Comparison of ENCODE assay signal across 9 mouse cellular contexts in genomic region chr17:56302363-56302996, GRCm38 (mm10). TPM values are rescaled to one million over a fixed set of nuclear protein-coding genes. Genes with fewer than 3 reads are reported as not detected.
DNase-seq lines count a peak whose midpoint lies in the region; ATAC-seq and TF ChIP-seq lines count a peak whose summit lies in the region.
"Had no signal": no experiment of that assay in that cellular context is flagged by ENCODE, and none has a peak within 500 bp of the region (broad histone marks: within the 10 kb centered on the region; RNA-seq: fewer than 3 reads in every experiment).

No protein-coding gene starts in this region.

- TF ChIP-seq CTCF in ES-Bruce4 (IDR thresholded peaks at IDR 0.05; ENCODE audit: low read depth, low read length) = no peak

- H3K9ac ChIP-seq in ES-Bruce4 (ENCODE audit: low read depth, poor library complexity, severe bottlenecking) = peak overlapping the region; percentile 78
- no peak overlapping the region for H3K9ac ChIP-seq in forebrain, embryonic 14.5 days (ENCODE audit: low read length)

- H3K27ac ChIP-seq in ES-Bruce4 (ENCODE audit: insufficient read depth, low read length) = peak overlapping the region; percentile 83
- peak overlapping the region; percentile 44; the same call in 1 of the 2 replicates for H3K27ac ChIP-seq in forebrain, embryonic 14.5 days (ENCODE audit: low read depth, low read length)

- peaks cover 2% of the 10 kb centered on the region for H3K4me1 ChIP-seq in ES-Bruce4 (ENCODE audit: control insufficient read depth, insufficient read depth, low read length)
- peaks cover 24% of the 10 kb centered on the region for H3K4me1 ChIP-seq in forebrain, embryonic 14.5 days (ENCODE audit: control insufficient read depth, insufficient read depth, low read length)

- peak overlapping the region; percentile 36 for H3K4me3 ChIP-seq in ES-Bruce4 (ENCODE audit: low read depth, low read length)
- no peak overlapping the region for H3K4me3 ChIP-seq in forebrain, embryonic 14.5 days (ENCODE audit: low read depth, low read length)

- WGBS in forebrain, embryonic 14.5 days = 25% methylated on average over 13 of the region's 13 CpGs

- H3K9me3 ChIP-seq in ES-Bruce4 (replicated peaks; ENCODE audit: control insufficient read depth, insufficient read depth, low read length, poor library complexity, severe bottlenecking) = no peaks in the 10 kb centered on the region
- no peaks in the 10 kb centered on the region for H3K9me3 ChIP-seq in forebrain, embryonic 14.5 days (replicated peaks; ENCODE audit: control insufficient read depth, low read length)

- no peaks in the 10 kb centered on the region for H3K27me3 ChIP-seq in ES-Bruce4 (ENCODE audit: control insufficient read depth, insufficient read depth, low read length, poor library complexity, severe bottlenecking)
- H3K27me3 ChIP-seq in forebrain, embryonic 14.5 days (replicated peaks; ENCODE audit: control insufficient read depth, insufficient read depth, low read length) = no peaks in the 10 kb centered on the region

- peak; percentile 50 to 67 for DNase-seq in cerebellum, postnatal 10 days
- DNase-seq in cerebellum, adult 18-20 months = no peak
- peak; percentile 8 for DNase-seq in forebrain, embryonic 14.5 days (ENCODE audit: low spot score)
- DNase-seq in kidney, postnatal 25 days = peak; percentile 52 to 78
- DNase-seq in neural tube, embryonic 10.5 days (ENCODE audit: extremely low spot score, low spot score) = peak; percentile 69
- no peak for DNase-seq in cerebellum, adult 9-10 months
- no peak for DNase-seq in spleen, postnatal 4 days (ENCODE audit: low spot score in 2 of 2)

- H3K4me2 ChIP-seq in forebrain, embryonic 14.5 days (ENCODE audit: low read length) = peak overlapping the region; percentile 88

- no peak for TF ChIP-seq POLR2A in ES-Bruce4 (IDR thresholded peaks at IDR 0.05; ENCODE audit: insufficient read depth, low read length)

- 0 out of 2 replicates have a peak, but pooled peaks have one; percentile 1 for ATAC-seq in forebrain, embryonic 14.5 days

- peaks cover 19% of the 10 kb centered on the region for H3K36me3 ChIP-seq in ES-Bruce4 (ENCODE audit: control insufficient read depth, insufficient read depth, low read length, poor library complexity, severe bottlenecking)
- 0 out of 2 replicates have a peak, but pooled peaks cover 9% of the 10 kb centered on the region for H3K36me3 ChIP-seq in forebrain, embryonic 14.5 days (ENCODE audit: control insufficient read depth, insufficient read depth, low read length)

- TF ChIP-seq EP300 in ES-Bruce4 (IDR thresholded peaks at IDR 0.05; ENCODE audit: insufficient read depth, low read depth, low read length) = no peak

RNA-seq across cellular contexts. Expression of gene Uhrf1, which starts 0.6 kb away (rescaled TPM):
- polyA plus RNA-seq in ES-Bruce4 (2011; ENCODE audit: insufficient read depth, insufficient read length, low read depth, missing spikeins) = 162 and 174 TPM in 2 replicates
- polyA plus RNA-seq in forebrain, embryonic 14.5 days (2014; fragmentation: Nextera tagmentation; extraction: Ambion mirVana) = 38.9 and 47.4 TPM in 2 replicates

RNA-seq across cellular contexts. Expression of gene Arrdc5, which starts 2.4 kb away (rescaled TPM):
- polyA plus RNA-seq in ES-Bruce4 (2011; ENCODE audit: insufficient read depth, insufficient read length, low read depth, missing spikeins) = not detected in 2 replicates
- polyA plus RNA-seq in forebrain, embryonic 14.5 days (2014; fragmentation: Nextera tagmentation; extraction: Ambion mirVana) = not detected in 2 replicates
- polyA plus RNA-seq: C2C12 had no signal

RNA-seq across cellular contexts. Expression of gene Plin3, which starts 9.8 kb away (rescaled TPM):
- polyA plus RNA-seq in ES-Bruce4 (2011; ENCODE audit: insufficient read depth, insufficient read length, low read depth, missing spikeins) = 57.1 and 60.2 TPM in 2 replicates
- 15.3 and 17.8 TPM in 2 replicates for polyA plus RNA-seq in forebrain, embryonic 14.5 days (2014; fragmentation: Nextera tagmentation; extraction: Ambion mirVana)

RNA-seq across cellular contexts. Expression of gene Kdm4b, which starts 23.4 kb away (rescaled TPM):
- polyA plus RNA-seq in ES-Bruce4 (2011; ENCODE audit: insufficient read depth, insufficient read length, low read depth, missing spikeins) = 9.5 and 11.5 TPM in 2 replicates
- 41.7 and 58.5 TPM in 2 replicates for polyA plus RNA-seq in forebrain, embryonic 14.5 days (2014; fragmentation: Nextera tagmentation; extraction: Ambion mirVana)

RNA-seq across cellular contexts. Expression of gene Ticam1, which starts 25.9 kb away (rescaled TPM):
- 4.0 and 4.7 TPM in 2 replicates for polyA plus RNA-seq in ES-Bruce4 (2011; ENCODE audit: insufficient read depth, insufficient read length, low read depth, missing spikeins)
- polyA plus RNA-seq in forebrain, embryonic 14.5 days (2014; fragmentation: Nextera tagmentation; extraction: Ambion mirVana) = 1.5 and 2.2 TPM in 2 replicates

Comparison
In these comparisons a context has a peak if more than half of its experiments do, and no peak if none do; other contexts are left out.
1. DNase-seq: peak in cerebellum, postnatal 10 days (2 of 2), forebrain, embryonic 14.5 days (single experiment), kidney, postnatal 25 days (2 of 2) and neural tube, embryonic 10.5 days (single experiment); none in cerebellum, adult 18-20 months (0 of 2), cerebellum, adult 9-10 months (single experiment) and spleen, postnatal 4 days (0 of 2).